Mouse (Mus musculus) R1 (cell line): Measurements from ENCODE around the gene Socs2.

Experiments
- DNase-seq: peaks from one replicate; pipeline ENCODE4 v3.0.0-alpha.2; 2018; ENCODE audit warnings: low read depth, low spot score

Gene Socs2

DNA sequence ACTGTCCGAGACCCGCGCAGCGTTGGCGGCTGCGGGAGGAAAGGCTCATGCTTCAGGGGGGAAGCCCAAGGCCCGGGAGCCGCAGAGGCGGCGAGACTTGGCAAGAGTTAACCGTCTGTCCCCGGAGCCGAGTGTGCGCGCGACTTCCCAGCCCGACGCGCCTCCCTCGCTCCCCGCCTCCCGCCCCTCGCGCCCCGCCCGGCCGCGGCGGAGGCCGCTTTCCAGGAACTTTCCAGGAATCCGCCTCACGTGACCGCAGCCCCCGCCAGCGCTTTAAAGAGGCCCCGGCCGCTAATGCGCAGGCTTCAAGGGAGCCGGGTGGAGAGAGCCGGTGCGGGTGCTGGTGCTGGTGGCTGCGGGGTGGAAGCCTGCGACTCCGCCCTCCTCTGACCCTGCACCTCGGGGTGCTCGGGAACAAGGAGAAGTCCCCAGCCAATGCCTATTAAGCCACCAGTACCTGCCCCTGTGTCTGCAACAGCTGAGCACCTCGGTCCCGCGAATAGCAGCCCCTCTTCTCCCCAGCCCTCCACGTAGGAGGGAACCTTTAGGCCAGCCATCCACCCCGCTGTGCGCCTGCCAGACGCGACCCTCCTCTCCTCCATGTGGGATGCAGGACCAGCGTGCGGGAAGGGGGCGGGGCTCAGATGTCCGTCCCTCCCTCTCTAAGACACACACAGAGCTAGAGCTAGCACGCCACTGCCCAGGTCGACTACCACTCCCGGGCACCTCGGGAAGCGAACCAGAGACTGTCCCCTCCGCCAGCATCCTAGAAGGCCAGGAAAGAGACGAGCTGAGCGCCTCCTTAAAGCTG, at the start of gene Socs2:
Gene Socs2, minus strand, starts transcription at position 496 of the 811 bp plus-strand sequence.
- DNase-seq, result peak; percentile 95

DNA sequence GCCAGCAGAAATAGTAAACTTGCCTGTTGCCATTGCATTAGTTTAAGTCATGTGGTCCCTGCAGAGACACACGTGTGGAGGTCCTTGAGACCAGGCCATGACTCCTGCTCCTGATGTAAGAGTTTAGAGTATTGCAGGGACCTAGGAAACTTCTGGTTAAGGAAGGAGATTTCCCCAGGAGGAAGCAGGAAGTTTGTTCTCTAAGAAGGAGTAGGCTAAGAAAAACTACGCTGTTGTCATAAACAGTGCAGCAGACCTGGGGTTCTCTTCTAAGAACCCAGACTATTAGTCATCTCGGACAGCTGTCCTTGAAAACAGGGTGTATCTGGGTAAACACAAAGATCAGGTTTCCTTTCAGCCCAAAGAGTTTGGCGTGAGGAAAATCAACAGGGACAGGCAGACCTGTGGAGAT, 48.5 kb upstream of the Socs2 start:
- DNase-seq, result peak; percentile 61

DNA sequence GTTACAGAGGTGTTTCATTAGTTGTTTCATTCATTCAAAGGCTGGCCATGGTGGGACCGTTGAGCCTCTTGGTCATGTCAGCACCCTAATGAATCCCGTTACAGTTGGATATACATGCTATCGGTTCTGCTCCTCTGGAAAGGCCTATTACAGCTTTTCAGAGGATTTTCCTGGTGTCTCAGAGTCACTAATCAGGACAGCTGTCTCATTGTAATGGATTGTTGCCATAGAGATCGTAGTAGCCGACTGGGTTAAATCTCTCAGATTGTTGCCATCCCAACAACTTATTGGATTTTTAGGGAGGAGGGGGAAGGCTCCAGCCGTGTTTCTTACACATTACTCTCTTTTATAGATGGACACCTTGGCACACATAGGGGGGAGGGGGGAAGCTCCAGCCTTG, 47.5 kb upstream of the Socs2 start:
- peak; percentile 50 for DNase-seq

DNA sequence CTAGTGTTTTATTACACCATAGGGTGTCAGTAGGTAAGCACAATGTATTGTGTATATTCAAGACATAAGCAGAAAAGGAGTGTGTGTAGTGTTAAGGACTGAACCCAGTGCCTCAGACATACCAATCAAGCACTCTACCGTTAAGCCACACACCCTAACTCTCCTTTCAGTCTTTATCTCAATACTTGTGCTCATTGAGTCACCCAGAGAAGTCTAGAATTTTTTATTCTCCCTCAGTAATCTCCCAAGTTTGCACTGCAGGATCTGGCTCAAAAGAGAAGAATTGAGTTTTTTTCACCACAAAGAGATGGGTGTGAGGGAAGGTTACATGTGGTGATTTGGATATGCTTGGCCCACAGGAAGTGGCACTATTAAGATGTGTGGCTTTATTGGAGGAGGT, 45.3 kb upstream of the Socs2 start:
- no peak for DNase-seq

DNA sequence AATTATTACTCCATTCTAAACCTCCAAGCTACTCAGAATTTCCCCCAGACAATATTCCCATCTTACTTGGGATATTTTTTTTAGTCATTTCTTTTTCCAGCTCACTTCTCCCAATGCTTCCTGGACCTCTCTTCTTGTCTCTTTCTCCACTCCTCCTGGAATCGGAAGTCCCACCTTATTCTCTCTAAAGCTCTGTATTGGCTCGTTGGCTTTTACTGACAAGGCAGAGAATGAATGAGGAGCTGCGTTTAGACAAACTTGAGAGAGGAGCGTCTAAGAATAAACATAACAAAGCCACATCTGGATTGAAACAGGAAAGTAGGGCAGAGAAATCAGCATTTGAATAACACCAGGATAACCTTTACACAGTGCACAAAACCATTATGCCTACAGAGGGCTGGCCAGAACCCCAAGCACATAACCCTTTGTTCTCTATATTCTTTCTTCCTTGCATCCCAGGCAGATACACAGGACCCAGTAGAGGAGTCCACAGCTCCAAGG, 44.1 kb upstream of the Socs2 start:
- DNase-seq, result peak; percentile 100

DNA sequence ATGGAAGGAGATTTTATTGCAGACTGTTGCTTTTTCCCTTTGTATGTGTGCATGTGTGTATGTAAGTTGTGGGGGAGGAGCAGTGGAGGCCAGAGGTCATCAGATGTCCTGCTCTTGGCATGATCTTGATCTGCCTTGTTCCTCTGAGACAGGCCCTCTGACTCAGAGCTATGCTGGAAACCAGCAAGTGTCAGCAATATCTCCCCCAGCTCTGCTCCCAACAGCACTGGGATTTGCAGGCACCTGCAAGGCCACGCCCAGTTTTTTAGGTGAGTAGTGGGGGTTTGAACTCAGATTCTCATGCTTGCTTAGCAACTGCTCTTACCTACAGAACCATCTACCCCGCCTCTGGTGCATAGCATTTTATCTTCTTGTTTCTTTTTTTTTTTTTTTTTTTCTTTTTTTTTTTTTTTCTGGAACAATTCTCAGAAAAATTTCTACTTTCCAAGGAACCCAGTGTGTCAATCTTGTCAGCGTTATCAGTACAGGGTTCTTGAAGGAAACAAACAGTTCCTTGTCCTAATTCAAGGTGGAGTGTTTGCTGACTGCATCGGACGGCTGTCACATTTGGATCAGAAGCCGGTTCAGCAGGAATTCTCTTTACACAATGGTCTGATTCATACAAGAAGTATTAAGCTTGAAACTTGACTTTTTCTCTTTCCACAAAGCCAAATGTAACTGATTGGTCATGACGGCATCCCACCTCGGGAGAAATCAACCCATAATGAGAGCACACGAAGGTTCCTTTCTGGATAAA, 41.2 kb upstream of the Socs2 start:
- DNase-seq, result no peak

DNA sequence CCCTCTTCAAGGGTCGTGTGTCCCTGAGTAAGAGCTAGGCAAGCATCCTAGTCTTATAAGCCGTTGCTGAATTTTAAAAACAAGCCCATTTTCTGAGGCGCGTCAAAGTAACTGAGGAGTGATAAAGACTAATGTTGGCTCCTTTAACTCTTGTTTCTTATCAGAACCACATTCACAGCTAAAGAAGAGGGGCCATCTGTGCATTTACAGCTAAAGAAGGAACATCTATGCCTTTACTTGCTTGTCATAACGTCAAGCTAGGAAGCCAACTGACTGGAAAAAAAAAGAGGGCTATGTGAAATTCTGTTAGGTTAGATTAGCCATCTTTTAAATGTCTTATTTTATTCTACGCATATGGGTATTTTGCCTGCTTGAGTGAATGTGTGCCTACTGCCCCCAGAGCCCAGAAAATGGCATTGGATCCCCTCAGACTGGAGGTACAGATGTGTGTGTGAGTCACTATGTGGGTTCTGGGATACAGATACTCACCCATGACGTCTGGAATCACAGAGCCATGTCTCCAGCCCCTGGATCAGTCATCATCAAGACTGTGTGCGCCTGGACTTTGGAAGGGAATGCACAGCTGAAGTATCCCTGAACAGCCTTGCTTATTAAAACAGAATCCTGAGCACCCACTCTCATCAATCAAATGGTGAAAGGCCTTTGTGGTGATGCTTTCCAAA, 40.5 kb upstream of the Socs2 start:
- DNase-seq, result no peak

DNA sequence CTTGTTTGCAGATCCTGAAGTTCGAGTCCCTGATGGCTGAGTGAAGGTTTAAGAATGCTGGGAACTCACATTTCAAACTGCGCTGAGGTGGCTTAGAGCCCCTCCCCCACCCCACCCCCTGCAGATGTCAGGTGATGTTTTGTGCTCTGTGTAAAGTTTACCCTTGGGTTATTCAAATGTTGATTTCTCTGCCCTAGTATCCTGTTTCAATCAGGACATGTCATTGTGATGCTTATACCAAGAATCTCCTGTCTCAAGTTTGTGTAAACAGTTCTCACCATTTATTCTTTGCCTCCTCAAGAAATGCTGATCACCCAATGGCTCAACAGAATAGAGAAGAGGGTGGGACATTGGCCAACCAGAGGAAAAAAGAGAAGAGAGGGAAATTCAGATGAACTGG, 39.1 kb upstream of the Socs2 start:
- DNase-seq, result peak; percentile 99

DNA sequence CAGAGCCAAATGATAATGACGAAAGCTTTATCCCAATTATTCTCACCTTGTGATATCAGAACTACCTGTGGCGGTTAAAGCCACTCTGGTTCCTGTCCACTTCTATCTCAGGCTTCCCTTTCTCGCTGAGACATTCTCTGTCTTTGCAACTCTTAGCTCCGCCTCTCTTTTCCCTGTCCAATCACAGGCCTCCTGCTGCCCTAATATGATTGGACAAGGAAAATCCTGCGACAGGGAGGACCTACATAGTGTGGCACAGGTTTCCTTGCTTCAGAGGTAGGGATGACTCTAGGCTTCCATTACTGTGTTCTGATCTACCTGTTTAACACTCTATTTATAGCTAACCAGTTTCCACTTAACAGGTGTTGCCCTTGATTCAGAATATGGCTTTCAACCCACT, 36.3 kb upstream of the Socs2 start:
- peak; percentile 91 for DNase-seq

DNA sequence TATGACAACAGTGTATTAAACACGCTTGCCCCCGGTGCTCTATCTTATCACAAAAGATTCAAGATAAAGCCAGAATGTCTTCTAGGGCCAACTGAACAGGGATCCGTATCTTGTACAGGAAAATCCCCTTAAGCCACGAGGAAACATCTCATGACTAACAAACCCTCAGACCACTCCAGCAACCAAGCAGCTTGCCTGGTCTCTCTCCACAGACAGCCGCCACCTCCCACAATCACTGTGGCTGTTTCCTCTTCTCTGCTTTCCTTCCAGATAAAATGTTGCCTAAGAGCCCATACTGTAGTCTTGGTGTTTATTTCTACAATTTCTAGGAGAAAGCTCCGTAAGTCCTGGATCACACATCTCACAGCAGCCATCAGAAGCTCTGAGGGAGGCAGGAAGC, 32.1 kb upstream of the Socs2 start:
- no peak for DNase-seq

DNA sequence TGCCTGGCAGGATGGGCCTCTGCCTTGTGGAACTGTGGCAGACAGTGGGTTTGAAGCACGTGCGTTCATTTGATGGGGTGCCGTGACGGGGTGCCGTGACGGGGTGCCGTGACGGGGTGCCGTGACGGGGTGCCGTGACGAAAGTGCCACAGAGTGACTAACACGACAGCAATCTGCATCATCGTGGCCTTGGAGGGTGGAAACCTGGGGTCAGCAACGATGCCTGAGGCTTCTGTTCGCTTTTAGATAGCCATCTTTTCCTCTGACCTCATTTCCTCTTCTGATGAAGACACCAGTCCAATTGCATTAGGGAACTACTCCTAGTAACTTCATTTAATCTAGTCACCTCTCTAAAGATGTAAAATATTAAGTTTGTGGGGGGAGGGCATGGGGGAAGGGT, 31.0 kb upstream of the Socs2 start:
- no peak for DNase-seq

DNA sequence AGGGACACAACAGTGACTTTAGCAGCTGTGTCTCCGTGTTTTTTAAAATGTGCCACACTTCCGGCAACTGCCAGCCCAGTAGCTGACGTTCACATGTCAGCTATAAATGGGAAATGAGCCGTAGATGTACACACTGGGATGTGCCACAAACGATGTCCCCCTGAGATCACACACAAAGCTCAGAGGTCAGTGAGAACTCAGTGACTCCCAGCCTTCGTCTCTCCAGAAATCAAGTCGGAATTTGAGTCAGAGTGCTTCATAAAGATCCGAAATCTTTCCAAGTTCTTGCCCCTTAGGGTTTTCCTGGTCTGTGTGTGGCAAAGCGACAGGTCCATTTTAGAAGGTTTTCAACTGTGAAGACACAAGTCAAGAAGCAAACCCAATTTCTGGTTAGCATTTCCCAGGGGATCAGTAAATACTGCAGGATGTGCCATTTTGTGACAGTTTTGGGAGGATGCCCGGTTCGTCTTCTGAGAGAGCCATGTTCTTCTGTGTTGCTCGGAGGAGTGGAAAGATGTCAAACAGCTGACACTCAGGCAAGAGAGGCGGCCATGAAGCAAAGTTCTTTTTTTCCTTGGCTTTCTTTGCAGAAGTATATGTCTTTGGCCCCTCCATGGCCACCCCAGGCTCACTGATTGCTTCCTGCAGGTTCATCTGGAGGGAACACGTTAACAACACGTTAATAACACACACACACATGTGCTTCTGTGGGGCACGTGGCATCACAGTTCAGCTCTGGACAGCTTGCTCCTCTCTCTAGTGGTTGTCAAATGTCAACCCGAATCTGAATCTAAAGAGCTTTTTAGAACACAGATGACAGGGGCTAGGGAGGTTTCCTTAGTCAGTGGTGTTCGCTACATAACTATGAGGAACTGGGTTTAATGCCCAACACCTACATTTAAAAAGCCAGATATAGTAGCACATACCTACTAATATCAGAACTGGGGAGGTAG, 28.4 kb upstream of the Socs2 start:
- DNase-seq, result no peak

DNA sequence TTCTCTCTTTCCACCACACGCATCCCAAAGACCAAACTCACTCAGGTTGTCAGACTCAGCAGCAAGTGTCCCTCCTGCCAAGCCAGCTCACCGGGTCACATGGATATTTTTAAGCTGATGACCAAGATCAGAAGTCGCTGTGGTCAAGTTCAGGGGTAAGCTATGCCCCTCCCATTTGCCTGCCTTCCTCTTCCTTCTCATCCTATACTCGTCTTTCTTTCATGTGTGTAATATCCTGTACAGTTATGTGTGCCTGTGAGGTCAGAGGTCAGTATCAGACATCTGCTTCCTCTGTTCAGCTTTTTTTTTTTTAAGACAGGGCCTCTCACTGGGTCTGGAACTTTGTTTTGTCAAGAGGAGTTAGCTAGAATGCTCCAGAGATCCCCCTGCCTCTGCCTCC, 25.4 kb upstream of the Socs2 start:
- no peak for DNase-seq

DNA sequence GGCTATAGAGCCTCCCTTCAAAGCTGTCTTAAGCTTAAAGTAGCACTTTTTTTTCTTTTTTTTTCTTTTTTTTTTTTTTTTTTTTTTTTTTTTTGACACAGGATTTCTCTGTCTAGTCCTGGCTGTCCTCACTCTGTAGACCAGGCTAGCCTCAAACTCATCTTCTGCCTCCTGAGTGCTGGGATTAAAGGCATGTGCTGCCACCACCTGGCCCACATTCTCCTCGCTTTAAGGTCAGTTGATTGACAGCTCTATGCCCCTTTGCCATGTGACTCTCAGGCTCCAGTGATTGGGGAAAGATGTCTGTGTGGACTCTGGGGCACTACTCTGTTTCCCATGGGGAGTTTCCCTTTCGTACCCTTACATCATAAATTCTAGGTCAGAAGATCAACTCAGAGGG, 23.6 kb upstream of the Socs2 start:
- peak; percentile 31 for DNase-seq

DNA sequence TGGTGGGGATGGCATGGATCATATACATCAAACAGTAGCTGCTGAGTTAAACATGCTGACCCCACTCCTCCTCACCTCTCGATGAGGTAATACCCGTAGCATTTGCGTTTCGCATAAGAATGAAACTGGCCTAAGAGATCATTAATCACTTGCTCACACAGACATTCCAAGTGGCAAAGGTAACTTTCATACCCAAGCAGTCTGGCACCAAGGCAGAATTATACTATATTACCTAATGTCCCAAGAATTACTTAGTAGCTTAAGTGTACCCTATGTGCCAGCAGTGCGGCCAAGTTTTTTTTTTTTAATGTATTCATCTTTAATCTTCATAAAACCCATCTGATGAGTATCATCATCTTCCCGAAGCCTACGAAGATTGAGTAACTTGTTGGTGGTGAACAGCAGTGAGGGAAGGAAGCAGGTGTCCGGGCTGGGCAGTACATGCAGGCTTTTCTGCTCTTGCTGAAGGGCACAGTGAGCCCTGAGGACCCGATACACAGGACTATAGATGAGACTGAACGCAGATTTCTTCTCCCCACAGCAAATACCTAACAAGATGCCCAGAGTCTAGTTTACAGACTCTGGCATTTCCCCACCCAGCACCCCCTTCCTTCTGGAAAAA, 22.8 kb upstream of the Socs2 start:
- DNase-seq, result peak; percentile 30

DNA sequence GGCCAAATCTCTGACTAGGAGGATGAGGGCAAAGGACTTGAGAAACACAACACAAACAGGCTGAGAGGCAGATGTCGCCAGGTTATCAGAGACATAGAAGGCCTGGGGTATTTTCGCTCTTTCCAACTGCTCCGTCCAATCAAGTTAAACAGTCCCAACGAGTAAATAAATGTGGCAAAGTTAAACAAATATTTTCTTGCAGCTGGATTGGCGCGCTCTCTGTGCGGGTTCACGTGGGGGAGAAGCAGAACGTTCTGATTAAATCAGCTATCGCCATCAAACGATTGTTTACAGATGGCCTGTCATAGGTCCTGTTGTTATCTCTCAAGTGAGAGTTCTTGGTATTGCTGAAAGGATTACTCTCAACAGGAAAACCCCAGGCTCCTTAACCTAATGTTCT, 22.0 kb upstream of the Socs2 start:
- no peak for DNase-seq

DNA sequence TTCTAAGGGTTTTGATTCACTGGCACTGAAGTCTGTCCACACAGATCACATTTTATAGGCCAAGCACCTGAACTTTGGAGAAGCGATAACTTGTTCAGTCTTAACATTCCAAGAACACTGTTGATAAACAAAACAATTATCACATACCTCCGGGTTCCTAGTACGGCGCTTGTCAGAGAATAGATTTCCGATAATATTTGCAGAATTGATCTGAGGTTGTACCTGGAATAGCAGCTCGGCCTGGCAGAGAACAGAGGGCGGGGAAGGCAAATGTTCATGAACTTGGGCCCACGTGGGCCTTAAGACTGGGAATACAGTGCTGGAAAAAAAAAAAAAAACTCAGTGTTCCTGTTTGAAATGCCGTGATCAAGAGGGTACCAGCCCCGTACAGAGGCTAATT, 13.3 kb upstream of the Socs2 start:
- DNase-seq, result no peak

DNA sequence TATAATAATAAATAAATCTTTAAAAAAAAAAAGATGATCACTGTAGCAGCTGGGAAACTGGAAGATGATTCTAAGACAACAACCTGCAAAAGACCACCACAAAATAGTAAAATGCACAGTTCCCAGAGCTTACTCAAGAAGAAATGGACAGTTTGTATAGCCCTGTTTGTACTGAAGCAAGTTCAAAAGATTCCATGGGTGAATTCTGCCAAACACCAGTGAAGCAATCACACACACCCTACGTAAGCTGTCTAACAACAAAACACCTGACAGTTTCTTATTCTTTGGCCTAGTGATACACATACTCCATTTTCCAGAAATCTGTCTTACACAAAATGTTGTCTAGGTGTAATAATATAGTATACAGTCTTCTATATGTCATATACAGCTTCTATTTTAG, 12.1 kb upstream of the Socs2 start:
- no peak for DNase-seq

DNA sequence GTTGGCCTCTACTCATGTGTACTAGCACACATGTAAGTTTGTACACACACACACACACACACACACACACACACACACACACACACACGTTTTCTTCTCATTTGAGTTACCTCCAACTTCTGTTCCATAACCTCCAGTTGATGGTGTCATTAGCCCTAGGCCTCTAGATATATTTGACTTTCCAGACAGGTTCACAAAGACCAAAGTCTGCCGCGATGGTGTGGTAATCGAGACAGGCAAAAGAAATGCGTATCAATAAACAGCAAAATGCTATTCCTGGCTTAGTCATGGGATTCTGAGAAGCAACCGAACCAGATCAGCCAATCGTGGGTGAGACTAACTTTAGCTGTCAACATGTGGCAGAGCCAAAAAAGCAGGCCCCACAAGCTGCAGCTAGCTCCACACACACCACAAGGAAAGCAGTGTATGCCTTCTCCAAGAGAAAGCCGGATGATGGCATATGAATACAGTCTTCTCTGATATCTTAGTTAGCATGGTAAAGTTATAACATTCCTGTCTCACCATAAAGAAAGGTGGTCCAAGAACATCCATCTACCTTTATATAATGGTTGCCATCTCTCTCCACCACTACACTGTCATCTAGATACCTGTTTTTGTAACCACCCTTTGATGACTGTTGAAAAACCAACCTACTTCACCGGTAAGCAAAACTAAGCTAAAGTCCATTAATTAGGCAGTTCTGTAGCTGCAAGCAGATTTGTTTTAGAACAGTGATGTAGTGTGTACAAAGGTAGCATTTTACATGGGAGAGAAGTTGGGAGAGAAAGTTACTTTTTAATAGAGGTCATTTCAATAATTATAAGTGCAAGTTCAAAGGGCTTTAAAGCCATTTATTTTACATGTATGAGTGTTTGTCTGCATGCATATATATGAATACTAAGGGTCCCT, 9.5 kb upstream of the Socs2 start:
- DNase-seq, result no peak

DNA sequence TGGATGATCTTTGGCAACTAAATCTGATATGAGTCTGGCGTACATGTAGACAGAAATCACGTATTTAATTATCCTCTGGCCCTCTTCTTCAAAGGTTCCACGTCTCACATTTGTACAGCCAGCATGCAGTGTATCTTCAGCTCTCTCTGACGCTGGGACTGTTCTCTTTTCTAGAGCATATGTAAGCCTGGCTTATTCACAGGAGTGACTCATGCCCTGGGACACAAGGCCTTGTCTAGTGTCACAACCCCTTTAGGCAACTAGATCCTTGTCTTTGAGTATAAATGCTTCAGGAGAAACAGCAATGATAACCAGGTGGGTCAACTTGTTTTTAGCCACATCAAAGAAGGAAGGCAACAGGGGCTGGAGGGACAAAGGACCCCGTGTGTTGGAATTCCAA, 5.7 kb upstream of the Socs2 start:
- no peak for DNase-seq
